In the genomic region with DNA sequence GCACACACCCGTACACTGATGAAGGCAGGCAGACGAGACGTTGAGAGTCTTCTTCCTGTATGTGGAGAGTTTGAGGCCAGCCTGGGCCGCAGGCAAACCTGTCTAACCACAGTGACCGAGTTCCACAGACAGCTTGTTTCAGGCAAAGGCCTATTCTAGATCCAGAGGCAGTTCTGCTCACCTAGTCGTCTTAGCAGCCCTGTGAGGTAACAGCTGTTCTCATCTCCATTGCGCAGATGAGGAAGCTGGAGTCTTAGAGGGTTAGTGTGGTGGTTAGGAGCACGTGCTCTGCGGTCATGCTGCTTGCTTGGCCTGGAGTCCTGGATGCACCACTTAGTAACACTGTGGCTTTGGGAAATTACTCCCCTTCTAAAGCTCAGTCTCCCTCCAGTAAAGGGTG, we compare ENCODE assay signal across 19 mouse cellular contexts. TPM values are rescaled to one million over a fixed set of nuclear protein-coding genes. Genes with fewer than 3 reads are reported as not detected.
DNase-seq lines count a peak whose midpoint lies in the region; ATAC-seq and TF ChIP-seq lines count a peak whose summit lies in the region.
"Had no signal": no experiment of that assay in that cellular context is flagged by ENCODE, and none has a peak within 500 bp of the region (broad histone marks: within the 10 kb centered on the region; RNA-seq: fewer than 3 reads in every experiment).

No protein-coding gene starts in this region.

- no peak for ATAC-seq in forebrain, postnatal 0 days
- no peak for ATAC-seq in hindbrain, embryonic 12.5 days (ENCODE audit: low FRiP score)
- ATAC-seq: intestine, embryonic 15.5 days had no signal

- intact Hi-C loops in left cerebral cortex, postnatal 36 days (cut with DNase I) = no loop called here

- no peak for TF ChIP-seq POLR2A in thymus, adult 2 months (IDR thresholded peaks at IDR 0.05; ENCODE audit: control insufficient read depth, extremely low read depth, insufficient read depth, low read length, poor library complexity)

- H3K27me3 ChIP-seq in thymus, adult 2 months (ENCODE audit: control insufficient read depth, insufficient read depth, low read length) = no peaks in the 10 kb centered on the region
- H3K27me3 ChIP-seq in forebrain, postnatal 0 days (ENCODE audit: insufficient read depth, low read length) = no peaks in the 10 kb centered on the region
- H3K27me3 ChIP-seq in hindbrain, embryonic 12.5 days = no peaks in the 10 kb centered on the region
- H3K27me3 ChIP-seq: embryonic facial prominence, embryonic 12.5 days; heart, embryonic 13.5 days; intestine, embryonic 15.5 days; limb, embryonic 15.5 days; midbrain, embryonic 12.5 days had no signal

- no peak overlapping the region for H3K9ac ChIP-seq in forebrain, postnatal 0 days
- no peak overlapping the region for H3K9ac ChIP-seq in hindbrain, embryonic 12.5 days
- H3K9ac ChIP-seq: embryonic facial prominence, embryonic 12.5 days; heart, embryonic 13.5 days; intestine, embryonic 15.5 days; limb, embryonic 15.5 days; lung, embryonic 14.5 days; midbrain, embryonic 12.5 days had no signal

- H3K4me3 ChIP-seq in macrophage (ENCODE audit: inconsistent target) = no peak overlapping the region
- H3K4me3 ChIP-seq in thymus, adult 2 months (ENCODE audit: control insufficient read depth, insufficient read depth, low read length) = no peak overlapping the region
- H3K4me3 ChIP-seq in forebrain, postnatal 0 days (ENCODE audit: low read depth, low read length) = no peak overlapping the region
- no peak overlapping the region for H3K4me3 ChIP-seq in hindbrain, embryonic 12.5 days
- H3K4me3 ChIP-seq: embryonic facial prominence, embryonic 12.5 days; forebrain, embryonic 10.5 days; heart, embryonic 13.5 days; intestine, embryonic 15.5 days; limb, embryonic 15.5 days; midbrain, embryonic 12.5 days had no signal

- WGBS in macrophage (ENCODE audit: missing documents) = 12% methylated on average over 9 of the region's 9 CpGs
- WGBS in thymus, adult 2 months = 3% methylated on average over 9 of the region's 9 CpGs
- WGBS in forebrain, postnatal 0 days = 84% methylated on average over 9 of the region's 9 CpGs
- 87% methylated on average over 9 of the region's 9 CpGs for WGBS in hindbrain, embryonic 12.5 days

- H3K79me2 ChIP-seq in macrophage (ENCODE audit: inconsistent target) = no peaks in the 10 kb centered on the region

- peaks cover 32% of the 10 kb centered on the region for H3K36me3 ChIP-seq in macrophage (ENCODE audit: inconsistent target)
- 0 out of 2 replicates have a peak, but pooled peaks cover 4% of the 10 kb centered on the region for H3K36me3 ChIP-seq in thymus, adult 2 months (ENCODE audit: control insufficient read depth, insufficient read depth, low read length)
- peaks cover 9% of the 10 kb centered on the region for H3K36me3 ChIP-seq in forebrain, postnatal 0 days (ENCODE audit: insufficient read depth)
- peaks cover 3% of the 10 kb centered on the region; the same call in 1 of the 2 replicates for H3K36me3 ChIP-seq in hindbrain, embryonic 12.5 days
- H3K36me3 ChIP-seq: embryonic facial prominence, embryonic 12.5 days; forebrain, embryonic 10.5 days; intestine, embryonic 15.5 days had no signal

- peak; percentile 50 to 53 for DNase-seq in spleen, postnatal 36 days (ENCODE audit: low spot score in 2 of 2)
- DNase-seq in spleen, adult 12 weeks (ENCODE audit: low spot score) = no peak
- DNase-seq in thymus, adult 2 months = peak; percentile 47
- DNase-seq in left cerebral cortex, postnatal 36 days (ENCODE audit: low spot score in 2 of 2) = no peak
- no peak for DNase-seq in forebrain, postnatal 0 days
- DNase-seq: adrenal gland, postnatal 14 days; cerebellum, postnatal 36 days; gastrocnemius, postnatal 36 days; lung, embryonic 14.5 days; right cerebral cortex, postnatal 25 days had no signal

- H3K27ac ChIP-seq in macrophage = peak overlapping the region; percentile 65
- peak overlapping the region; percentile 42 for H3K27ac ChIP-seq in thymus, adult 2 months (ENCODE audit: control insufficient read depth, insufficient read depth, low read length)
- H3K27ac ChIP-seq in forebrain, postnatal 0 days (ENCODE audit: low read depth, low read length) = no peak overlapping the region
- H3K27ac ChIP-seq in hindbrain, embryonic 12.5 days = no peak overlapping the region
- H3K27ac ChIP-seq: embryonic facial prominence, embryonic 12.5 days; forebrain, embryonic 10.5 days; heart, embryonic 13.5 days; intestine, embryonic 15.5 days; kidney, postnatal 0 days; limb, embryonic 15.5 days; midbrain, embryonic 12.5 days had no signal

- TF ChIP-seq CTCF in thymus, adult 2 months (IDR thresholded peaks at IDR 0.05; ENCODE audit: borderline replicate concordance, control insufficient read depth, extremely low read depth, insufficient read depth, low read length, poor library complexity) = no peak
- no peak for TF ChIP-seq CTCF in forebrain, postnatal 0 days (IDR thresholded peaks at IDR 0.05; ENCODE audit: low read depth)

- H3K4me2 ChIP-seq in forebrain, postnatal 0 days (ENCODE audit: low read depth) = no peak overlapping the region
- no peak overlapping the region for H3K4me2 ChIP-seq in hindbrain, embryonic 12.5 days (replicated peaks)
- H3K4me2 ChIP-seq: embryonic facial prominence, embryonic 12.5 days; heart, embryonic 13.5 days; intestine, embryonic 15.5 days; limb, embryonic 15.5 days; lung, embryonic 14.5 days; midbrain, embryonic 12.5 days had no signal

- H3K9me3 ChIP-seq in forebrain, postnatal 0 days (ENCODE audit: low read length) = no peaks in the 10 kb centered on the region
- H3K9me3 ChIP-seq in hindbrain, embryonic 12.5 days (replicated peaks) = no peaks in the 10 kb centered on the region
- H3K9me3 ChIP-seq: embryonic facial prominence, embryonic 12.5 days; forebrain, embryonic 10.5 days; heart, embryonic 13.5 days; intestine, embryonic 15.5 days; limb, embryonic 15.5 days; midbrain, embryonic 12.5 days had no signal

- H3K4me1 ChIP-seq in thymus, adult 2 months (replicated peaks; ENCODE audit: control insufficient read depth, insufficient read depth, low read length) = peaks cover 31% of the 10 kb centered on the region
- H3K4me1 ChIP-seq in forebrain, postnatal 0 days (ENCODE audit: insufficient read depth) = peaks cover 9% of the 10 kb centered on the region; the same call in 1 of the 2 replicates
- no peaks in the 10 kb centered on the region for H3K4me1 ChIP-seq in hindbrain, embryonic 12.5 days
- H3K4me1 ChIP-seq: embryonic facial prominence, embryonic 12.5 days; forebrain, embryonic 10.5 days; intestine, embryonic 15.5 days; midbrain, embryonic 12.5 days had no signal

RNA-seq across cellular contexts. Expression of gene Myo1c, which starts 5.6 kb away (rescaled TPM):
- 100 to 1,000 TPM; 148 to 797 (median 256) TPM for total RNA-seq in macrophage (2018; cell fraction: chromatin; rRNA removed)
- 100 to 1,000 TPM in 2 of 26 experiments, 10 to 100 TPM in 24; 62.7 to 107 (median 85.7) TPM for total RNA-seq in macrophage (2018; cell fraction: cytosol; rRNA removed)
- total RNA-seq in macrophage (2018; cell fraction: nucleus; rRNA removed) = 100 to 1,000 TPM in 23 of 26 experiments, 10 to 100 TPM in 3; 87.8 to 217 (median 136) TPM
- 62.9 to 77.4 TPM (median 64.6 TPM) in 3 replicates for polyA plus RNA-seq in macrophage (2018)
- polyA plus RNA-seq in thymus, adult 2 months (2012; rRNA removed) = 78.0 and 90.2 TPM in 2 replicates
- total RNA-seq in left cerebral cortex, postnatal 36 days (2021) = 10 to 100 TPM; 18.0 to 20.7 TPM
- total RNA-seq in forebrain, postnatal 0 days (2014; rRNA removed) = 17.5 and 21.0 TPM in 2 replicates
- 6.5 and 8.2 TPM in 2 replicates for polyA plus RNA-seq in forebrain, postnatal 0 days (2015; fragmentation: Nextera tagmentation; extraction: Ambion mirVana)
- 18.7 and 19.3 TPM in 2 replicates for polyA plus RNA-seq in hindbrain, embryonic 12.5 days (2016; fragmentation: Nextera tagmentation; extraction: Ambion mirVana)

RNA-seq across cellular contexts. Expression of gene Inpp5k, which starts 13.9 kb away (rescaled TPM):
- total RNA-seq in macrophage (2018; cell fraction: chromatin; rRNA removed) = 100 to 1,000 TPM in 17 of 26 experiments, 10 to 100 TPM in 9; 32.1 to 200 (median 143) TPM
- total RNA-seq in macrophage (2018; cell fraction: cytosol; rRNA removed) = 10 to 100 TPM; 29.2 to 51.8 (median 41.0) TPM
- total RNA-seq in macrophage (2018; cell fraction: nucleus; rRNA removed) = 100 to 1,000 TPM in 12 of 26 experiments, 10 to 100 TPM in 14; 30.5 to 167 (median 94.2) TPM
- polyA plus RNA-seq in macrophage (2018) = 20.3 to 48.0 TPM (median 38.4 TPM) in 3 replicates
- 149 and 164 TPM in 2 replicates for polyA plus RNA-seq in thymus, adult 2 months (2012; rRNA removed)
- 10 to 100 TPM; 39.1 to 43.1 TPM for total RNA-seq in left cerebral cortex, postnatal 36 days (2021)
- 52.4 and 57.4 TPM in 2 replicates for total RNA-seq in forebrain, postnatal 0 days (2014; rRNA removed)
- 50.2 and 50.7 TPM in 2 replicates for polyA plus RNA-seq in forebrain, postnatal 0 days (2015; fragmentation: Nextera tagmentation; extraction: Ambion mirVana)
- 28.7 and 30.3 TPM in 2 replicates for polyA plus RNA-seq in hindbrain, embryonic 12.5 days (2016; fragmentation: Nextera tagmentation; extraction: Ambion mirVana)

RNA-seq across cellular contexts. Expression of gene Crk, which starts 34.4 kb away (rescaled TPM):
- total RNA-seq in macrophage (2018; cell fraction: chromatin; rRNA removed) = 100 to 1,000 TPM; 135 to 258 (median 172) TPM
- total RNA-seq in macrophage (2018; cell fraction: cytosol; rRNA removed) = 100 to 1,000 TPM in 3 of 26 experiments, 10 to 100 TPM in 23; 72.1 to 124 (median 81.7) TPM
- total RNA-seq in macrophage (2018; cell fraction: nucleus; rRNA removed) = 100 to 1,000 TPM in 25 of 26 experiments, 10 to 100 TPM in 1; 97.0 to 221 (median 127) TPM
- 52.3 to 73.1 TPM (median 60.5 TPM) in 3 replicates for polyA plus RNA-seq in macrophage (2018)
- 46.7 and 85.4 TPM in 2 replicates for polyA plus RNA-seq in thymus, adult 2 months (2012; rRNA removed)
- total RNA-seq in left cerebral cortex, postnatal 36 days (2021) = 100 to 1,000 TPM; 130 to 133 TPM
- total RNA-seq in forebrain, postnatal 0 days (2014; rRNA removed) = 88.7 and 89.8 TPM in 2 replicates
- polyA plus RNA-seq in forebrain, postnatal 0 days (2015; fragmentation: Nextera tagmentation; extraction: Ambion mirVana) = 90.9 and 93.4 TPM in 2 replicates
- 136 and 138 TPM in 2 replicates for polyA plus RNA-seq in hindbrain, embryonic 12.5 days (2016; fragmentation: Nextera tagmentation; extraction: Ambion mirVana)

RNA-seq across cellular contexts. Expression of gene Pitpna, which starts 56.8 kb away (rescaled TPM):
- total RNA-seq in macrophage (2018; cell fraction: chromatin; rRNA removed) = 100 to 1,000 TPM in 25 of 26 experiments, 10 to 100 TPM in 1; 81.1 to 352 (median 282) TPM
- total RNA-seq in macrophage (2018; cell fraction: cytosol; rRNA removed) = 100 to 1,000 TPM; 242 to 357 (median 310) TPM
- 100 to 1,000 TPM in 25 of 26 experiments, 10 to 100 TPM in 1; 98.7 to 332 (median 234) TPM for total RNA-seq in macrophage (2018; cell fraction: nucleus; rRNA removed)
- 282 to 582 TPM (median 340 TPM) in 3 replicates for polyA plus RNA-seq in macrophage (2018)
- 99.7 and 108 TPM in 2 replicates for polyA plus RNA-seq in thymus, adult 2 months (2012; rRNA removed)
- 100 to 1,000 TPM; 315 to 349 TPM for total RNA-seq in left cerebral cortex, postnatal 36 days (2021)
- 83.0 and 95.7 TPM in 2 replicates for total RNA-seq in forebrain, postnatal 0 days (2014; rRNA removed)
- polyA plus RNA-seq in forebrain, postnatal 0 days (2015; fragmentation: Nextera tagmentation; extraction: Ambion mirVana) = 85.8 and 101 TPM in 2 replicates
- polyA plus RNA-seq in hindbrain, embryonic 12.5 days (2016; fragmentation: Nextera tagmentation; extraction: Ambion mirVana) = 116 and 125 TPM in 2 replicates

Comparison
In these comparisons a context has a peak if more than half of its experiments do, and no peak if none do; other contexts are left out.
1. DNase-seq: peak in spleen, postnatal 36 days (2 of 2) and thymus, adult 2 months (single experiment); none in spleen, adult 12 weeks (single experiment), left cerebral cortex, postnatal 36 days (0 of 2) and forebrain, postnatal 0 days (single experiment).
2. H3K27ac ChIP-seq: peak in macrophage (single experiment) and thymus, adult 2 months (single experiment); none in forebrain, postnatal 0 days (single experiment) and hindbrain, embryonic 12.5 days (single experiment).